Mouse (Mus musculus) limb, embryonic 11.5 days (tissue): ENCODE measurements around the gene Notch1. TPM values are rescaled to one million over a fixed set of nuclear protein-coding genes. Genes with fewer than 3 reads are reported as not detected.
A peak's percentile ranks its signal among the peaks of the same experiment; 100 is the strongest.

Source experiments
- ATAC-seq: fragments of 200-750 bp; cut with Nextera tagmentation; 2 replicates; pipeline ENCODE4 v1.8.0; 2017; ENCODE audit warnings: low read depth; ENCODE audit not compliant: insufficient number of reproducible peaks, low FRiP score, low TSS enrichment
- DNase-seq: peaks from one replicate; pipeline ENCODE4 v3.0.0-alpha.2; 2015; ENCODE audit warnings: low spot score
- H3K27ac ChIP-seq: fragments of 300-500 bp; sonication (generic); replicated peaks from 2 replicates; pipeline ENCODE4 v1.5.1; 2014; ENCODE audit warnings: low read depth, mild to moderate bottlenecking, low read length
- H3K27me3 ChIP-seq: fragments of 300-500 bp; sonication (generic); 2 replicates; pipeline ENCODE4 v1.6.1; 2014; ENCODE audit warnings: mild to moderate bottlenecking, low read length, mixed read lengths; ENCODE audit not compliant: control insufficient read depth, insufficient read depth
- H3K36me3 ChIP-seq: fragments of 300-500 bp; sonication (generic); 2 replicates; pipeline ENCODE4 v1.6.1; 2014; ENCODE audit warnings: mild to moderate bottlenecking, low read length, moderate library complexity, mixed read lengths; ENCODE audit not compliant: control insufficient read depth, insufficient read depth
- H3K4me1 ChIP-seq: fragments of 300-500 bp; sonication (generic); 2 replicates; pipeline ENCODE4 v1.6.1; 2014; ENCODE audit warnings: low read length, mixed read lengths; ENCODE audit not compliant: control insufficient read depth, insufficient read depth
- H3K4me2 ChIP-seq: fragments of 300-500 bp; sonication (generic); 2 replicates; pipeline ENCODE4 v1.6.1; 2014; ENCODE audit warnings: low read depth, mild to moderate bottlenecking, moderate library complexity; ENCODE audit not compliant: severe bottlenecking
- H3K4me3 ChIP-seq: fragments of 300-500 bp; sonication (generic); 2 replicates; pipeline ENCODE4 v1.5.1; 2014; ENCODE audit warnings: low read depth, low read length
- H3K9ac ChIP-seq: fragments of 300-500 bp; sonication (generic); 2 replicates; pipeline ENCODE4 v1.6.1; 2014; ENCODE audit warnings: mild to moderate bottlenecking, low read length
- H3K9me3 ChIP-seq: fragments of 300-500 bp; sonication (generic); 2 replicates; pipeline ENCODE4 v1.6.1; 2016; ENCODE audit warnings: low read length; ENCODE audit not compliant: control insufficient read depth
- WGBS: fragments of 180-500 bp; shearing (Covaris S2); extraction: QIAGEN DNeasy Blood & Tissue Kit; methylation state at CpG from one replicate; pipeline ENCODE4 v1.1.7; 2014; 5-methylcytosine and 5-hydroxymethylcytosine counted together
- polyA plus RNA-seq: library from polyadenylated mRNA; unstranded; fragments of >200 nt; fragmentation: Nextera tagmentation; extraction: Ambion mirVana; gene quantifications from 2 replicates; pipeline ENCODE4 v1.2.1, GENCODE M21; 2014

Notch1 gene
- polyA plus RNA-seq, 1 experiment from 2014 or later = 14.5 TPM

DNA sequence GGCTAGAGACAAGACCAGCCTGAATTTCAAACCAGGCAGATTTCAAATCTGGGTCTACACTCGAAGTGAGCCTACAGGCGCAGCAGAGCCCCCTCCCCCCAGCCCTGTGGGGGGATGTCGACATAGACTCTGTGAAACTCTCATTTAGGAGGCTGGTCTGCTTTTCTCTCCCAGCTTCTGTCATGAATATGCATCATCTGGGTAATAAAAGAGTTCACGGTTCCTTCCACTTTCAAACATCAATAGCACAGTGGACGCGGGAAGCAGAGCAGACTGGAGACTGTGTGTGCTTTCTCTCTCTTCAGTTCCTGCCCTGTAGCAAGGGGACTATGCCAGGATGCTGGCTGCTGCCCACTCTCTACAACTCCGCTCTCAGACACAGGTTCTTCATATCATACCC, 30.8 kb downstream of the Notch1 start:
- no peak overlapping the region for H3K4me2 ChIP-seq
- peaks cover 3% of the 10 kb centered on the region; the same call in 1 of the 2 replicates for H3K36me3 ChIP-seq
- no peaks in the 10 kb centered on the region for H3K9me3 ChIP-seq
- WGBS = 36% methylated on average over 7 of the region's 7 CpGs
- H3K4me1 ChIP-seq = peaks cover 70% of the 10 kb centered on the region
- H3K9ac ChIP-seq = peak overlapping the region; percentile 12; the same call in 1 of the 2 replicates
- H3K4me3 ChIP-seq = no peak overlapping the region
- no peak overlapping the region for H3K27ac ChIP-seq
- ATAC-seq (no peak), DNase-seq (no peak)
- H3K27me3 ChIP-seq = no peaks in the 10 kb centered on the region

DNA sequence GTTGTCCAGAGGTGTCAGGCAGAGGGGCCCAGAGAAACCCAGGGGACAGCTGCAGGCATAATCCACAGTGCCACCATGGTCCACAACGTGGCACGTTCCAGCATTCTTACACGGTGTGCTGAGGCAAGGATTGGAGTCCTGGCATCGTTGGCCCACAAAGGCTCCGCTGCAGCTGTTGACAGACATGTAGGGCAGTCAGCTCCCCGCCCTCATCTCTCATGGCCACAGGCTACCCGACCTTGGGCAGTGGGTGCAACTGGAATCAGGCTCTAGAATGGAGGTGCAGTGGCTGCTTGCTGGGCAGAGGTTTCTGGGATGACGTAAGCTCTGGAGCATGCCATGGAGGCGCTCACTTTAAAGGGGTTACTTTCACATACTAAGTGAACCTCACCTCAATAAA, 31.2 kb downstream of the Notch1 start:
- H3K4me3 ChIP-seq = no peak overlapping the region
- H3K4me2 ChIP-seq = no peak overlapping the region
- 81% methylated on average over 9 of the region's 9 CpGs for WGBS
- ATAC-seq = no peak
- H3K9me3 ChIP-seq = no peaks in the 10 kb centered on the region
- H3K4me1 ChIP-seq = peaks cover 68% of the 10 kb centered on the region
- no peaks in the 10 kb centered on the region for H3K27me3 ChIP-seq
- H3K36me3 ChIP-seq = peaks cover 3% of the 10 kb centered on the region; the same call in 1 of the 2 replicates
- no peak overlapping the region for H3K9ac ChIP-seq
- no peak for DNase-seq
- no peak overlapping the region for H3K27ac ChIP-seq

DNA sequence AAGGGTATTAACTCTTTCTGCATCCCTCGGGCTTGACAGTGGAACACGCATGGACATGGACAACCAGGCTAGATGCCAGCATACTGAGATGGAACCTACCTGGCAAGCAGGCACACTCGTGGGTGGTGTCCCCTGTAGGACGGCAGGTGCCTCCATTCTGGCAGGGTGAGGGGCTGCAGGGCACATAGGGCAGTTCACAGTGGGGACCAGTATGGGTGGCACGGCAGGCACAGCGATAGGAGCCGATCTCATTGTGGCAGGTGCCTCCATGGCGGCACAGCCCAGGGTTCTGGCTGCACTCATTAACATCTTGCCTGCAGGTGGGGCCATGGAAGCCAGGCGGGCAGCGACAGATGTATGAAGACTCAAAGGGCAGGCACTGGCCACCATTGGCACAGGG, 32.3 kb downstream of the Notch1 start:
- Histone ChIP-seq H3K4me2 (no peak overlapping the region), H3K4me1 (peaks cover 58% of the 10 kb centered on the region), H3K9me3 (no peaks in the 10 kb centered on the region), H3K9ac (no peak overlapping the region), H3K36me3 (peaks cover 8% of the 10 kb centered on the region; the same call in 1 of the 2 replicates), H3K27me3 (no peaks in the 10 kb centered on the region), H3K27ac (no peak overlapping the region), H3K4me3 (no peak overlapping the region)
- ATAC-seq (no peak), DNase-seq (no peak)
- WGBS = 93% methylated on average over 10 of the region's 10 CpGs

DNA sequence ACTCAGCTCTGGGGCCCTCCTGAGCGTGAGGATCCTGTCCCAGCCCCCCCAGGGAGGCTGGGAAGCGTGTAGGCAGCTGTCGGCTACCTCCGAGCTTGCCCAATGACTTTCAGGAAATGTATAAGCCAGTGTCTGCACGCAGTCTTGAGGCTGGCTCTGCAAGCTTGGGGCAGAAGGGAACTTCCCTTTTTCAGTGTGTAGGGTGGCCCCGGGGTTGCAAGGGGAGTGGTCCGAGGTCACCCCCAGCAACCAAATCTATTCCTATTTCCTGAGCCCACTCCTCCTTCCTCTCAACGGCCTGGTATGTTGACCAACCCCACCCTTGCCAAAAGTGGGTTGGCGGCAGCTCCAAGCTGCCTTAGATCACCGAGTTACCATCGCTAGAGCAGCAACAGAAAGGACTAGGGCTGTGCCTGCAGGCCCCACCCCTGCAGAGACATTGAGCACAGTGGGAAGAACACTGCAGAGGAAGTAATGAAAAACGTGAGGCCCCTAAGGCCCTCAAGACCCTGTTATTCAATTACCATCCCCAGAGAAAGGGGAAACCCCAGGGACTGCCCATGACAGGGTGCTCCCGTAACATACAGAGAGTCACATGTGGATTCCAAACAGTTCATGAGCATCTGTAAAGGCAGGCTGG, 33.1 kb downstream of the Notch1 start:
- ATAC-seq (no peak), DNase-seq (no peak)
- no peak overlapping the region for H3K27ac ChIP-seq
- no peaks in the 10 kb centered on the region for H3K27me3 ChIP-seq
- no peak overlapping the region for H3K9ac ChIP-seq
- peaks cover 51% of the 10 kb centered on the region for H3K4me1 ChIP-seq
- no peaks in the 10 kb centered on the region for H3K9me3 ChIP-seq
- H3K36me3 ChIP-seq = peaks cover 11% of the 10 kb centered on the region; the same call in 1 of the 2 replicates
- no peak overlapping the region for H3K4me2 ChIP-seq
- H3K4me3 ChIP-seq = no peak overlapping the region
- 71% methylated on average over 13 of the region's 13 CpGs for WGBS

DNA sequence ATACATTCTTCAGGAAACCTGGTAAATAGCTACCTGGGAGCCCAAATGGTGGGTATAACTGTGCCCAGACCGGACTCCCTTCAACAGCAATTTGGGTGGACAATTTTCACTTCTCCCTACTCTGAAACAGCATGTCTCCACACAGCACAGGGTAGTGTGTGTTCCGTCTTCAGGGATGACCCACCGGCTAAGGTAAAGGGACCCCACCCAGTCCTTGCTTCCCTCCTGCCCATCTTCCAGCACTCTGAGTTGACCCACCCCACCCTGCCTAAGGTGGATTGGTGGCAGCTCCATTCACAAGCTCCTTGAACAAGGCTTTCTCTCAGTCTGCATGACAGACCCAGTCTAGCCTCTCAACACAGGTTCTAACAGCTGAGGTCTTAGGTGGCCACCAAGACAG, 33.6 kb downstream of the Notch1 start:
- Histone ChIP-seq H3K36me3 (peaks cover 13% of the 10 kb centered on the region; the same call in 1 of the 2 replicates), H3K9me3 (no peaks in the 10 kb centered on the region), H3K27ac (no peak overlapping the region), H3K27me3 (no peaks in the 10 kb centered on the region), H3K4me1 (peaks cover 45% of the 10 kb centered on the region), H3K9ac (no peak overlapping the region), H3K4me2 (no peak overlapping the region), H3K4me3 (no peak overlapping the region)
- 88% methylated on average over 3 of the region's 3 CpGs for WGBS
- DNase-seq (no peak), ATAC-seq (no peak)

DNA sequence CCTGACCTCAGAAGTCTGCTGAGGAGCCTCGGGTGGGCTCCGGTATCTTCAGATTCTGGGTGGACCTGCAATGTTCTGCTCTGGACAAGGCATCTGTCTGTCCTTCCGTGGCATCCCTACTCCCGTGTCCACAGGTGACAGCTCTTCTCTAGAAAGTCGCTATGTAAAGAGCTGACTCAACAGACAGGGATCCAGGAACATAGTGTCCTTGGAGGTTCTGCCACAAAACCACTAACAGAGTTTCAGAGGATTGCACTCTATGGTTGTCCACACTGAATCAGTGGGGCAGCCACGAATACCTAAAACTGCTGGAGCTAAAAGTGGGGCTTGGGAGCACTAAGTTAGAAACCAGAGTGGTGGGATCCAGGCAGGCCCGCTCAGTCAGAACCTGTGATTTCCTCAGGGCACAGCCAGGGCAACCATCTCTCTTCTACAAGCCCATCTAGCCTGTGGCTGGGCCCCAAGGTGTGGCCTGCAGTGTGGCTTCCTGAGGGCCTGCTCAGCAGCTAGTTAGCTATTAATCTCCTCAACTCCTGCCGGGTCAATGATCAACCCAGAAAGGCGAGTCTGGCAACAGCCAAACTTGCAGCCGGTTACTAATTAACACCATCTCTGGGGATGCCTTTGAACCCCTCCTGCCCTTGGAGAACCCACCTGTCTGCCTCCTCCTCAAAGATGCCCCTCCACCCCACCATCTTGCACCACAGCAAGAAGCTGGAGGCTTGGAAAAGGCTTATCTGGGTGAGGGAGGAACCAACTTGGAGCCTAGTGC, 34.6 kb downstream of the Notch1 start:
- peaks cover 15% of the 10 kb centered on the region; the same call in 1 of the 2 replicates for H3K36me3 ChIP-seq
- ATAC-seq (no peak), DNase-seq (no peak)
- no peak overlapping the region for H3K27ac ChIP-seq
- H3K27me3 ChIP-seq = no peaks in the 10 kb centered on the region
- no peak overlapping the region; the same call in 1 of the 2 replicates for H3K4me2 ChIP-seq
- no peak overlapping the region for H3K4me3 ChIP-seq
- WGBS = 65% methylated on average over 10 of the region's 10 CpGs
- peak overlapping the region; percentile 12; the same call in 1 of the 2 replicates for H3K9ac ChIP-seq
- peaks cover 36% of the 10 kb centered on the region for H3K4me1 ChIP-seq
- H3K9me3 ChIP-seq = no peaks in the 10 kb centered on the region

DNA sequence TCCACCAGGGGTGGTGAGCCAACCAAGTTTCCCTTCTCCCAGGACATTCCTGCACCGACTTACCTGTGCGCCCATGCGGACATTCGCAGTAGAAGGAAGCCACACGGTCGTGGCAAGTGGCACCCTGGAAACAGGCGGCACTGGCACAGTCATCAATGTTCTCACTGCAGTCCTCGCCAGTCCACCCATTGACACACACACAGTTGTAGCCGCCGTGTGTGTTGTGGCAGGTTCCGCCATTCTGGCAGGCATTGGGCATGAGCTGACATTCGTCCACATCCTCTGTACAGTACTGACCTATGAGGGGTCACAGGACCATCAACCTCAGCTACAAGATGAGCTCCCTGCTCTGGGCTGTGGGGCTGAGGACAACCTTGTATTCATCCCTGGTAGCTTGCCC, 35.6 kb downstream of the Notch1 start:
- DNase-seq (no peak), ATAC-seq (no peak)
- H3K27me3 ChIP-seq = no peaks in the 10 kb centered on the region
- no peak overlapping the region for H3K4me3 ChIP-seq
- no peaks in the 10 kb centered on the region for H3K9me3 ChIP-seq
- H3K9ac ChIP-seq = no peak overlapping the region
- no peak overlapping the region for H3K4me2 ChIP-seq
- WGBS = 94% methylated on average over 12 of the region's 12 CpGs
- peaks cover 26% of the 10 kb centered on the region for H3K4me1 ChIP-seq
- no peak overlapping the region for H3K27ac ChIP-seq
- H3K36me3 ChIP-seq = peaks cover 19% of the 10 kb centered on the region; the same call in 1 of the 2 replicates

DNA sequence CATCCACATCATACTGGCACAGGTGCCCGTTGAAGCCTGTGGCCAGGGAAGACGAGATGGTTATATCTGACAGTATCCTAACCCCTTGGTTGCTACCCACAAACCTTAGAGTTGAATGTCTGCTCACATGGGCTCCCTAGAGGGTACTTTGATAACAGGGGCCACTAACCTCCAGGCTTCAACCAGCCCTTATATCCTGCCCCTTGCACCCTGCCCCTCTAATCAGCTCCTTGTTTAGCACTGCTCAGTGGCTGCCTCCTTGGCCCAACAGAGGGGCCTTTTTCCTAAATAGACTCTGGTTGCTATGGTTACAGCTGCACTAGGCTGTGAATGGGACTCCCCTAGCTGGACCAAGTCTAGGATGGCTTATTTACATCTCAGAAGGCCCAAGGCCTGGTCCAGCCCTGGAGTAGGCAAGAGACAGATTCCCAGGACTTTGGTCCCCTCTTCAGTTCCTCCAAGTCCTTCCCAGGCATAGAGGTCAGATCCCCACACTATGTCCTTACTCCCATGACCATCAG, 37.7 kb downstream of the Notch1 start:
- H3K27me3 ChIP-seq = no peaks in the 10 kb centered on the region
- no peak overlapping the region for H3K4me3 ChIP-seq
- no peak overlapping the region for H3K27ac ChIP-seq
- DNase-seq (no peak), ATAC-seq (no peak)
- no peaks in the 10 kb centered on the region for H3K9me3 ChIP-seq
- no peak overlapping the region for H3K4me2 ChIP-seq
- H3K9ac ChIP-seq = no peak overlapping the region
- H3K4me1 ChIP-seq = peaks cover 21% of the 10 kb centered on the region
- H3K36me3 ChIP-seq = peaks cover 20% of the 10 kb centered on the region; the same call in 1 of the 2 replicates
- 96% methylated on average over 2 of the region's 2 CpGs for WGBS
